In the genomic region with DNA sequence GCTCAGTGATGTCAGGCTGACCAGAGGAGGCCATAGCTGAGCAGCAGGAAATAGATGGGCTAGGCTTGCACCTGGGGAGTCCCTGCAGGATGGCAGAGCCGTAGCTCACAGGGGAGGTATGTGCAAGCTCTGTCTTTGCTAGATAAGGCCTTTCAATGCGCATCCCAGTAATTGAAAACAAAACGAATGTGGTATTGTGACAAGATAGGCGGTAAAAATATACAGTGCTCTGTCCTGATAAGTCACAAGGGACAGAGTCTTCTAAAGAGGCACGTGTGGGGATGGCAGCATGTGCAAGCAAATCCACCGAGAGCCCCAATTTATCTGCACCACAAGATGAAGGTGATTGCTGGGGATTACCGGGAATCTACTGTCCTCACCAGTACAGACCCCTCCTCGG, we compare ENCODE assay signal across 27 mouse cellular contexts.
DNase-seq lines count a peak whose midpoint lies in the region; ATAC-seq lines count a peak whose summit lies in the region.
"Had no signal": no experiment of that assay in that cellular context is flagged by ENCODE, and none has a peak within 500 bp of the region (broad histone marks: within the 10 kb centered on the region; RNA-seq: fewer than 3 reads in every experiment).

No protein-coding gene starts in this region.

- 68% methylated on average over 8 of the region's 8 CpGs for WGBS in hindbrain, embryonic 13.5 days
- 61% methylated on average over 8 of the region's 8 CpGs for WGBS in hindbrain, embryonic 16.5 days
- 70% methylated on average over 8 of the region's 8 CpGs for WGBS in neural tube, embryonic 13.5 days
- 50% methylated on average over 8 of the region's 8 CpGs for WGBS in neural tube, embryonic 15.5 days
- 39% methylated on average over 8 of the region's 8 CpGs for WGBS in liver, embryonic 15.5 days (ENCODE audit: insufficient replicate concordance)

- peaks cover 17% of the 10 kb centered on the region for H3K4me1 ChIP-seq in hindbrain, embryonic 13.5 days (replicated peaks)
- no peaks in the 10 kb centered on the region for H3K4me1 ChIP-seq in hindbrain, embryonic 16.5 days (ENCODE audit: control insufficient read depth, insufficient read depth, low read depth, low read length)
- peaks cover 15% of the 10 kb centered on the region; the same call in 1 of the 2 replicates for H3K4me1 ChIP-seq in neural tube, embryonic 13.5 days (replicated peaks)
- 0 out of 2 replicates have a peak, but pooled peaks cover 5% of the 10 kb centered on the region for H3K4me1 ChIP-seq in neural tube, embryonic 15.5 days
- peaks cover 12% of the 10 kb centered on the region; the same call in 1 of the 2 replicates for H3K4me1 ChIP-seq in liver, embryonic 15.5 days (replicated peaks)
- H3K4me1 ChIP-seq: hindbrain, embryonic 15.5 days; intestine, embryonic 15.5 days had no signal

- ATAC-seq in hindbrain, embryonic 13.5 days (ENCODE audit: low FRiP score), result no peak
- no peak for ATAC-seq in hindbrain, embryonic 16.5 days
- 0 out of 2 replicates have a peak, but pooled peaks have one; percentile 20 for ATAC-seq in neural tube, embryonic 13.5 days (ENCODE audit: low read depth)
- no peak for ATAC-seq in neural tube, embryonic 15.5 days (ENCODE audit: low FRiP score)
- peak; percentile 82 for ATAC-seq in liver, embryonic 15.5 days (ENCODE audit: insufficient read depth)
- ATAC-seq: forebrain, embryonic 13.5 days; intestine, embryonic 15.5 days; Patski had no signal

- no peak for DNase-seq in urinary bladder, postnatal 10 days (ENCODE audit: low spot score)
- no peak for DNase-seq in natural killer cell, adult 2 months (ENCODE audit: low spot score in 2 of 2)
- DNase-seq: adrenal gland, adult 8-10 months; B cell, adult 2 months; cerebellum, adult 2 months; cerebellum, postnatal 25 days; gastrocnemius, postnatal 36 days; heart, postnatal 10 days; kidney, adult 9 months; kidney, postnatal 25 days; layer of hippocampus, postnatal 36 days; lung, adult 18-20 months; lung, postnatal 10 days; right cerebral cortex, postnatal 25 days; thymus, postnatal 14 days had no signal

- 0 out of 2 replicates have a peak, but pooled peaks cover 2% of the 10 kb centered on the region for H3K27me3 ChIP-seq in hindbrain, embryonic 13.5 days
- no peaks in the 10 kb centered on the region for H3K27me3 ChIP-seq in hindbrain, embryonic 16.5 days (replicated peaks; ENCODE audit: control insufficient read depth, insufficient read depth, low read length)
- H3K27me3 ChIP-seq in neural tube, embryonic 13.5 days, result no peaks in the 10 kb centered on the region
- no peaks in the 10 kb centered on the region for H3K27me3 ChIP-seq in neural tube, embryonic 15.5 days (replicated peaks)
- H3K27me3 ChIP-seq in liver, embryonic 15.5 days, result no peaks in the 10 kb centered on the region
- H3K27me3 ChIP-seq: CH12.LX; forebrain, embryonic 13.5 days; hindbrain, embryonic 15.5 days; intestine, embryonic 15.5 days; Patski had no signal

- H3K4me3 ChIP-seq in hindbrain, embryonic 13.5 days, result no peak overlapping the region
- no peak overlapping the region for H3K4me3 ChIP-seq in hindbrain, embryonic 16.5 days (ENCODE audit: low read length)
- no peak overlapping the region for H3K4me3 ChIP-seq in neural tube, embryonic 13.5 days
- H3K4me3 ChIP-seq in neural tube, embryonic 15.5 days (replicated peaks), result no peak overlapping the region
- no peak overlapping the region for H3K4me3 ChIP-seq in liver, embryonic 15.5 days (replicated peaks)
- H3K4me3 ChIP-seq: forebrain, embryonic 13.5 days; hindbrain, embryonic 15.5 days; intestine, embryonic 15.5 days; layer of hippocampus, adult 2 months had no signal

- H3K36me3 ChIP-seq in hindbrain, embryonic 13.5 days, result no peaks in the 10 kb centered on the region
- H3K36me3 ChIP-seq in hindbrain, embryonic 16.5 days (ENCODE audit: control insufficient read depth, insufficient read depth, low read length), result no peaks in the 10 kb centered on the region
- no peaks in the 10 kb centered on the region for H3K36me3 ChIP-seq in neural tube, embryonic 13.5 days
- no peaks in the 10 kb centered on the region for H3K36me3 ChIP-seq in neural tube, embryonic 15.5 days
- H3K36me3 ChIP-seq in liver, embryonic 15.5 days (replicated peaks), result no peaks in the 10 kb centered on the region
- H3K36me3 ChIP-seq: G1E; hindbrain, embryonic 15.5 days; intestine, embryonic 15.5 days had no signal

- H3K9me3 ChIP-seq in hindbrain, embryonic 13.5 days, result no peaks in the 10 kb centered on the region
- H3K9me3 ChIP-seq in hindbrain, embryonic 16.5 days (ENCODE audit: control insufficient read depth, low read length), result no peaks in the 10 kb centered on the region
- no peaks in the 10 kb centered on the region; the same call in 1 of the 2 replicates for H3K9me3 ChIP-seq in neural tube, embryonic 13.5 days
- H3K9me3 ChIP-seq in neural tube, embryonic 15.5 days (replicated peaks), result no peaks in the 10 kb centered on the region
- H3K9me3 ChIP-seq in liver, embryonic 15.5 days (replicated peaks), result no peaks in the 10 kb centered on the region
- H3K9me3 ChIP-seq: forebrain, embryonic 13.5 days; hindbrain, embryonic 15.5 days; intestine, embryonic 15.5 days had no signal

- H3K4me2 ChIP-seq in hindbrain, embryonic 13.5 days, result no peak overlapping the region
- no peak overlapping the region for H3K4me2 ChIP-seq in hindbrain, embryonic 16.5 days (ENCODE audit: low read length)
- no peak overlapping the region for H3K4me2 ChIP-seq in neural tube, embryonic 13.5 days
- no peak overlapping the region for H3K4me2 ChIP-seq in neural tube, embryonic 15.5 days
- no peak overlapping the region for H3K4me2 ChIP-seq in liver, embryonic 15.5 days
- H3K4me2 ChIP-seq: forebrain, embryonic 13.5 days; hindbrain, embryonic 15.5 days; intestine, embryonic 15.5 days had no signal

- no peak overlapping the region for H3K9ac ChIP-seq in hindbrain, embryonic 13.5 days
- H3K9ac ChIP-seq in hindbrain, embryonic 16.5 days (ENCODE audit: low read depth, low read length), result no peak overlapping the region
- H3K9ac ChIP-seq in neural tube, embryonic 13.5 days, result no peak overlapping the region
- H3K9ac ChIP-seq in neural tube, embryonic 15.5 days (replicated peaks), result no peak overlapping the region
- H3K9ac ChIP-seq in liver, embryonic 15.5 days, result no peak overlapping the region
- H3K9ac ChIP-seq: forebrain, embryonic 13.5 days; hindbrain, embryonic 15.5 days; intestine, embryonic 15.5 days had no signal

- H3K27ac ChIP-seq in hindbrain, embryonic 13.5 days, result 0 out of 2 replicates have a peak overlapping the region, but pooled peaks have one; percentile 6
- H3K27ac ChIP-seq in hindbrain, embryonic 16.5 days (ENCODE audit: low read depth, low read length), result no peak overlapping the region
- no peak overlapping the region for H3K27ac ChIP-seq in neural tube, embryonic 13.5 days (replicated peaks)
- no peak overlapping the region for H3K27ac ChIP-seq in neural tube, embryonic 15.5 days (replicated peaks)
- no peak overlapping the region for H3K27ac ChIP-seq in liver, embryonic 15.5 days (replicated peaks)
- H3K27ac ChIP-seq: forebrain, embryonic 13.5 days; hindbrain, embryonic 15.5 days; intestine, embryonic 15.5 days; layer of hippocampus, adult 2 months had no signal

Comparison
In these comparisons a context has a peak if more than half of its experiments do, and no peak if none do; other contexts are left out.
1. ATAC-seq: peak in neural tube, embryonic 13.5 days (single experiment) and liver, embryonic 15.5 days (single experiment); none in hindbrain, embryonic 13.5 days (single experiment), hindbrain, embryonic 16.5 days (single experiment) and neural tube, embryonic 15.5 days (single experiment).